Mouse (Mus musculus): ENCODE data around the gene Rnpep. TPM values are rescaled to one million over a fixed set of nuclear protein-coding genes. Genes with fewer than 3 reads are reported as not detected.

The Rnpep gene
- total and polyA plus RNA-seq, 3 experiments: 72.6 to 118 (median 73.8) TPM

DNA sequence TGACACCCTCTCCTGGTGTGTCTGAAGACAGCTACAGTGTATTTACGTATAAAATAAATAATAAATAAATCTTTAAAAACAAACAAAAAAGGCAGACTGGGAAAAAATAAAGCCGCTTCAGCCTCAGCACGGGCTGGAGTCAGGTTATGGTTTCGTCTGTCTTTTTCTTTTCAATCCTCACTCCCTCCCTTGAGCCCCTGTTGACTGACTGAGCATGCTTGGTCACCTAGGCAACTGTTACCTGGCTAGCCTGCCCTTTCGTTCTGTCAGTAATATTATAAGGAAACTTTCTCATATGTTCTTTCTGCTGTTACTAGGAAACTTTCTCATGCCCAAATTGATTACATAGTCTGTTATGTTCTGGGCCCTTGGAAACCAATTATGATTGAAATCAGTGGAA lies 7.0 kb upstream of the Rnpep start:
- Histone ChIP-seq H3K36me3 (replicated peaks in 1 of 2; ENCODE audit: control insufficient read depth in 1 of 2, insufficient read depth in 1 of 2, low read length in 1 of 2) (peaks cover 16 to 24% of the 10 kb centered on the region in 2 experiments), H3K27me3 (replicated peaks) (no peaks in the 10 kb centered on the region), H3K4me2 (ENCODE audit: insufficient read depth, low read depth, poor library complexity, severe bottlenecking) (no peak overlapping the region), H3K79me2 (replicated peaks; ENCODE audit: control insufficient read depth, extremely low read depth, insufficient read depth, poor library complexity, severe bottlenecking) (no peaks in the 10 kb centered on the region), H3K9ac (ENCODE audit: insufficient read depth, low read depth) (no peak overlapping the region), H3K4me3 (replicated peaks in 1 of 3; ENCODE audit: low read depth in 2 of 3, low read length in 2 of 3, poor library complexity in 1 of 3) (no peak overlapping the region), H3K4me1 (ENCODE audit: control insufficient read depth in 1 of 2, insufficient read depth in 2 of 2) (no peaks in the 10 kb centered on the region), H3K9me3 (replicated peaks; ENCODE audit: low read length) (no peaks in the 10 kb centered on the region), H3K27ac (ENCODE audit: insufficient read depth, low read depth) (no peak overlapping the region)
- no peak for TF ChIP-seq PAX5 (IDR thresholded peaks at IDR 0.05; ENCODE audit: low read length)
- TF ChIP-seq MAFK (IDR thresholded peaks at IDR 0.05; ENCODE audit: insufficient replicate concordance, low read length): no peak
- no peak for TF ChIP-seq EP300 (IDR thresholded peaks at IDR 0.05; ENCODE audit: low read length)
- no peak for TF ChIP-seq CHD2 (IDR thresholded peaks at IDR 0.05; ENCODE audit: low read length)
- no peak for TF ChIP-seq UBTF (IDR thresholded peaks at IDR 0.05; ENCODE audit: low read depth, low read length)
- no peak for TF ChIP-seq ZKSCAN1 (IDR thresholded peaks at IDR 0.05; ENCODE audit: borderline replicate concordance, low read depth, low read length)
- TF ChIP-seq IRF4 (IDR thresholded peaks at IDR 0.05; ENCODE audit: low read depth, low read length): no peak
- no peak for TF ChIP-seq KAT2A (IDR thresholded peaks at IDR 0.05; ENCODE audit: insufficient replicate concordance, low read length)
- no peak for TF ChIP-seq E2F4 (IDR thresholded peaks at IDR 0.05; ENCODE audit: insufficient replicate concordance, low read depth, low read length)
- no peak for TF ChIP-seq NELFE (IDR thresholded peaks at IDR 0.05; ENCODE audit: low read depth, low read length)
- TF ChIP-seq POLR2AphosphoS2 (IDR thresholded peaks at IDR 0.05; ENCODE audit: low read depth, low read length): no peak
- no peak for TF ChIP-seq MXI1 (IDR thresholded peaks at IDR 0.05; ENCODE audit: low read depth, low read length)
- TF ChIP-seq NRF1 (IDR thresholded peaks at IDR 0.05; ENCODE audit: low read depth, low read length): no peak
- TF ChIP-seq POLR2A (IDR thresholded peaks at IDR 0.05; ENCODE audit: low read depth, low read length): no peak
- no peak for TF ChIP-seq ZMIZ1 (IDR thresholded peaks at IDR 0.05; ENCODE audit: low read depth, low read length)
- TF ChIP-seq JUN (IDR thresholded peaks at IDR 0.05; ENCODE audit: insufficient read depth, low read depth, low read length): no peak
- no peak for DNase-seq (ENCODE audit: extremely low read depth)
- dilution Hi-C loops (cut with MboI; ENCODE audit: extremely low pct_ligation_motif_present, extremely low pct_unique_long_range_greater_than_20kb, low sequenced_read_pairs) (no loop called here), in situ Hi-C loops (cut with MboI; ENCODE audit: low pct_ligation_motif_present, low pct_unique_long_range_greater_than_20kb, low sequenced_read_pairs) (no loop called here)

DNA sequence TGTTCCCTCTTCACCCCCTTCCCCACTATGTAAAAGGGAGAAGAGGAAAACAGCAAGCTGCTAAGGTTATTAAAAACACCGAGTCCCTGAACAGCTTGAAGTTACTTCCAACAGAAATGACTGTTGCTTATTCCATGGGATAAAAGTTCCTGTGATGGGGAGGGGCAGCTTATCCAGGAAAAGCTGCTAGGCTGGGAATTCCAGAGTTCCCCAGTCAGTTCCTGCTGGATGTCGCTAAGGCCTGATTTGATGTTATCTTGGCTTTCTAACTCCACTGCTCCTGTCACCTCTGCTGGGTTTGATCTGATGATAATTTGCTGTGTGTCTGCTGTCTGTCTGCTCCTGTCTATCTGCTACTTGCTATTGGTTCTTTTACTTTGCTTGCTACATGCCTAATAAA lies 2.4 kb upstream of the Rnpep start:
- in situ Hi-C loops (cut with MboI; ENCODE audit: low pct_ligation_motif_present, low pct_unique_long_range_greater_than_20kb, low sequenced_read_pairs): no loop called here
- H3K36me3 ChIP-seq (replicated peaks in 1 of 2; ENCODE audit: control insufficient read depth in 1 of 2, insufficient read depth in 1 of 2, low read length in 1 of 2): peaks cover 0 to 6% of the 10 kb centered on the region in 2 experiments
- TF ChIP-seq ETS1 (conservative IDR thresholded peaks at IDR 0.05; ENCODE audit: low read depth, low read length) (no peak), E2F4 (IDR thresholded peaks at IDR 0.05; ENCODE audit: insufficient replicate concordance, low read depth, low read length) (no peak), USF1 (IDR thresholded peaks at IDR 0.05; ENCODE audit: low read depth, low read length) (no peak), JUN (IDR thresholded peaks at IDR 0.05; ENCODE audit: insufficient read depth, low read depth, low read length) (no peak), EP300 (IDR thresholded peaks at IDR 0.05; ENCODE audit: low read length) (no peak), TCF12 (IDR thresholded peaks at IDR 0.05; ENCODE audit: low read depth, low read length) (no peak), GABPA (IDR thresholded peaks at IDR 0.05; ENCODE audit: insufficient replicate concordance, low read depth, low read length) (no peak), PAX5 (IDR thresholded peaks at IDR 0.05; ENCODE audit: low read length) (no peak), BHLHE40 (IDR thresholded peaks at IDR 0.05; ENCODE audit: low read depth, low read length) (no peak), MAFK (IDR thresholded peaks at IDR 0.05; ENCODE audit: insufficient replicate concordance, low read length) (no peak), ZKSCAN1 (IDR thresholded peaks at IDR 0.05; ENCODE audit: borderline replicate concordance, low read depth, low read length) (no peak), SMC3 (IDR thresholded peaks at IDR 0.05; ENCODE audit: low read depth, low read length) (no peak), NRF1 (IDR thresholded peaks at IDR 0.05; ENCODE audit: low read depth, low read length) (no peak), KAT2A (IDR thresholded peaks at IDR 0.05; ENCODE audit: insufficient replicate concordance, low read length) (no peak)
- no peak overlapping the region for H3K4me2 ChIP-seq (ENCODE audit: insufficient read depth, low read depth, poor library complexity, severe bottlenecking)
- no peak overlapping the region for H3K4me3 ChIP-seq (replicated peaks in 1 of 3; ENCODE audit: low read depth in 2 of 3, low read length in 2 of 3, poor library complexity in 1 of 3)
- DNase-seq (ENCODE audit: extremely low read depth): no peak
- H3K79me2 ChIP-seq (replicated peaks; ENCODE audit: control insufficient read depth, extremely low read depth, insufficient read depth, poor library complexity, severe bottlenecking): peaks cover 22% of the 10 kb centered on the region
- dilution Hi-C loops (cut with MboI; ENCODE audit: extremely low pct_ligation_motif_present, extremely low pct_unique_long_range_greater_than_20kb, low sequenced_read_pairs): no loop called here
- H3K4me1 ChIP-seq (ENCODE audit: control insufficient read depth in 1 of 2, insufficient read depth in 2 of 2): peaks cover 3 to 21% of the 10 kb centered on the region in 2 experiments; a peak in 3 of 4 replicates
- H3K27me3 ChIP-seq (replicated peaks): no peaks in the 10 kb centered on the region
- H3K9ac ChIP-seq (ENCODE audit: insufficient read depth, low read depth): no peak overlapping the region
- no peaks in the 10 kb centered on the region for H3K9me3 ChIP-seq (replicated peaks; ENCODE audit: low read length)
- no peak overlapping the region for H3K27ac ChIP-seq (ENCODE audit: insufficient read depth, low read depth)

Measured in CH12.LX (cell line).